ENCODE assay signal across 8 mouse cellular contexts in genomic region chr6:113045575-113045974, GRCm38 (mm10). TPM values are rescaled to one million over a fixed set of nuclear protein-coding genes. Genes with fewer than 3 reads are reported as not detected.
DNase-seq lines count a peak whose midpoint lies in the region; ATAC-seq and TF ChIP-seq lines count a peak whose summit lies in the region.

No protein-coding gene starts in this region.

- H3K4me3 ChIP-seq in heart, embryonic 12.5 days: peak overlapping the region; percentile 79
- H3K4me3 ChIP-seq in E14TG2a.4 (replicated peaks; ENCODE audit: low read length): peak overlapping the region; percentile 98
- H3K4me3 ChIP-seq in embryonic facial prominence, embryonic 15.5 days (replicated peaks): peak overlapping the region; percentile 74
- peak overlapping the region; percentile 76 for H3K4me3 ChIP-seq in kidney, embryonic 15.5 days (replicated peaks)
- H3K4me3 ChIP-seq in neural tube, embryonic 12.5 days: peak overlapping the region; percentile 83

- 2% methylated on average over 11 of the region's 11 CpGs for WGBS in heart, embryonic 12.5 days
- under 1% methylated on average over 11 of the region's 11 CpGs for WGBS in embryonic facial prominence, embryonic 15.5 days
- WGBS in kidney, embryonic 15.5 days: under 1% methylated on average over 11 of the region's 11 CpGs
- WGBS in neural tube, embryonic 12.5 days: under 1% methylated on average over 11 of the region's 11 CpGs

- peaks cover 15% of the 10 kb centered on the region for H3K4me1 ChIP-seq in heart, embryonic 12.5 days (replicated peaks)
- peaks cover 30% of the 10 kb centered on the region for H3K4me1 ChIP-seq in E14TG2a.4 (replicated peaks; ENCODE audit: low read depth, low read length)
- peaks cover 13% of the 10 kb centered on the region for H3K4me1 ChIP-seq in embryonic facial prominence, embryonic 15.5 days
- H3K4me1 ChIP-seq in kidney, embryonic 15.5 days: peaks cover 17% of the 10 kb centered on the region
- peaks cover 19% of the 10 kb centered on the region for H3K4me1 ChIP-seq in neural tube, embryonic 12.5 days

- H3K9me3 ChIP-seq in heart, embryonic 12.5 days (replicated peaks): no peaks in the 10 kb centered on the region
- peaks cover 4% of the 10 kb centered on the region; the same call in 1 of the 2 replicates for H3K9me3 ChIP-seq in E14TG2a.4 (ENCODE audit: low read length)
- no peaks in the 10 kb centered on the region for H3K9me3 ChIP-seq in embryonic facial prominence, embryonic 15.5 days (replicated peaks)
- no peaks in the 10 kb centered on the region for H3K9me3 ChIP-seq in kidney, embryonic 15.5 days (replicated peaks)
- no peaks in the 10 kb centered on the region for H3K9me3 ChIP-seq in neural tube, embryonic 12.5 days

- peak overlapping the region; percentile 90 for H3K27ac ChIP-seq in heart, embryonic 12.5 days (ENCODE audit: poor library complexity, severe bottlenecking)
- H3K27ac ChIP-seq in embryonic facial prominence, embryonic 15.5 days (replicated peaks): peak overlapping the region; percentile 87
- H3K27ac ChIP-seq in kidney, embryonic 15.5 days: peak overlapping the region; percentile 94
- H3K27ac ChIP-seq in neural tube, embryonic 12.5 days: peak overlapping the region; percentile 69

- peak overlapping the region; percentile 85 for H3K4me2 ChIP-seq in heart, embryonic 12.5 days
- peak overlapping the region; percentile 86 for H3K4me2 ChIP-seq in embryonic facial prominence, embryonic 15.5 days (replicated peaks)
- H3K4me2 ChIP-seq in kidney, embryonic 15.5 days: peak overlapping the region; percentile 83
- peak overlapping the region; percentile 79 for H3K4me2 ChIP-seq in neural tube, embryonic 12.5 days (replicated peaks)

- DNase-seq in heart, postnatal 36 days: no peak
- DNase-seq in left cerebral cortex, adult 11 months (ENCODE audit: low spot score): no peak
- no peak for DNase-seq in c-Kit-positive CD71-positive TER-119-positive erythroid progenitor cells, embryonic 14.5 days (ENCODE audit: low spot score)

- peak; percentile 8 for ATAC-seq in heart, embryonic 12.5 days (ENCODE audit: insufficient number of reproducible peaks, low FRiP score)
- no peak for ATAC-seq in embryonic facial prominence, embryonic 15.5 days (ENCODE audit: insufficient number of reproducible peaks, low FRiP score, low TSS enrichment, low read depth)
- ATAC-seq in kidney, embryonic 15.5 days (replicated peaks; ENCODE audit: low FRiP score): peak; percentile 52
- peak; percentile 66 for ATAC-seq in neural tube, embryonic 12.5 days (ENCODE audit: low FRiP score, low read depth)

- peaks cover 23% of the 10 kb centered on the region for H3K36me3 ChIP-seq in heart, embryonic 12.5 days
- H3K36me3 ChIP-seq in E14TG2a.4 (ENCODE audit: insufficient read depth, low read length): peaks cover 34% of the 10 kb centered on the region
- H3K36me3 ChIP-seq in embryonic facial prominence, embryonic 15.5 days: peaks cover 12% of the 10 kb centered on the region
- H3K36me3 ChIP-seq in kidney, embryonic 15.5 days: peaks cover 19% of the 10 kb centered on the region
- H3K36me3 ChIP-seq in neural tube, embryonic 12.5 days: peaks cover 10% of the 10 kb centered on the region

- H3K27me3 ChIP-seq in heart, embryonic 12.5 days (replicated peaks): no peaks in the 10 kb centered on the region
- no peaks in the 10 kb centered on the region for H3K27me3 ChIP-seq in E14TG2a.4 (ENCODE audit: insufficient read depth, low read length)
- no peaks in the 10 kb centered on the region for H3K27me3 ChIP-seq in embryonic facial prominence, embryonic 15.5 days
- no peaks in the 10 kb centered on the region for H3K27me3 ChIP-seq in kidney, embryonic 15.5 days
- H3K27me3 ChIP-seq in neural tube, embryonic 12.5 days (replicated peaks): no peaks in the 10 kb centered on the region

- H3K9ac ChIP-seq in heart, embryonic 12.5 days: peak overlapping the region; percentile 87
- peak overlapping the region; percentile 60 for H3K9ac ChIP-seq in embryonic facial prominence, embryonic 15.5 days
- H3K9ac ChIP-seq in kidney, embryonic 15.5 days: peak overlapping the region; percentile 70
- peak overlapping the region; percentile 66 for H3K9ac ChIP-seq in neural tube, embryonic 12.5 days

- TF ChIP-seq CTCF in E14TG2a.4 (conservative IDR thresholded peaks at IDR 0.05; ENCODE audit: low read length): no peak

- intact Hi-C loops in heart, postnatal 36 days (cut with DNase I): loop anchor here (2.0 to 5.0 kb wide), 3 partner anchors 57 to 332 kb away; partner anchors contain the start of genes Arpc4, Mtmr14 and Tada3

RNA-seq across cellular contexts. Expression of gene Thumpd3, which starts 0.5 kb away (rescaled TPM):
- polyA plus RNA-seq in heart, embryonic 12.5 days (2016; fragmentation: Nextera tagmentation; extraction: Ambion mirVana): 41.5 and 46.5 TPM in 2 replicates
- 10 to 100 TPM; 17.1 to 18.8 TPM for total RNA-seq in heart, postnatal 36 days (2021)
- 42.9 and 48.3 TPM in 2 replicates for polyA plus RNA-seq in embryonic facial prominence, embryonic 15.5 days (2015; fragmentation: Nextera tagmentation; extraction: Ambion mirVana)
- 46.6 and 47.0 TPM in 2 replicates for polyA plus RNA-seq in kidney, embryonic 15.5 days (2015; fragmentation: Nextera tagmentation; extraction: Ambion mirVana)
- 61.2 and 64.0 TPM in 2 replicates for polyA plus RNA-seq in neural tube, embryonic 12.5 days (2016; fragmentation: Nextera tagmentation; extraction: Ambion mirVana)

RNA-seq across cellular contexts. Expression of gene Setd5, which starts 31.6 kb away (rescaled TPM):
- 61.0 and 62.9 TPM in 2 replicates for polyA plus RNA-seq in heart, embryonic 12.5 days (2016; fragmentation: Nextera tagmentation; extraction: Ambion mirVana)
- 10 to 100 TPM; 34.3 to 42.0 TPM for total RNA-seq in heart, postnatal 36 days (2021)
- 81.1 and 84.7 TPM in 2 replicates for polyA plus RNA-seq in embryonic facial prominence, embryonic 15.5 days (2015; fragmentation: Nextera tagmentation; extraction: Ambion mirVana)
- polyA plus RNA-seq in kidney, embryonic 15.5 days (2015; fragmentation: Nextera tagmentation; extraction: Ambion mirVana): 75.0 and 75.9 TPM in 2 replicates
- 50.5 and 57.8 TPM in 2 replicates for polyA plus RNA-seq in neural tube, embryonic 12.5 days (2016; fragmentation: Nextera tagmentation; extraction: Ambion mirVana)
